Mouse (Mus musculus) NIH3T3 (cell line): ENCODE data around the gene Gab1.

Experiments
- DNase-seq: peaks from one replicate; pipeline ENCODE4 v3.0.0-alpha.2; 2012; ENCODE audit warnings: low read depth

Gab1 gene

GRCm38 (mm10) chr8:80880196-80881106 is at the start of gene Gab1:
Gene Gab1, minus strand, starts transcription at chr8:80880519.
- DNase-seq, result peak; percentile 95

GRCm38 (mm10) chr8:80928770-80929169 is 48.5 kb upstream of the Gab1 start:
- DNase-seq, result peak; percentile 36

DNA sequence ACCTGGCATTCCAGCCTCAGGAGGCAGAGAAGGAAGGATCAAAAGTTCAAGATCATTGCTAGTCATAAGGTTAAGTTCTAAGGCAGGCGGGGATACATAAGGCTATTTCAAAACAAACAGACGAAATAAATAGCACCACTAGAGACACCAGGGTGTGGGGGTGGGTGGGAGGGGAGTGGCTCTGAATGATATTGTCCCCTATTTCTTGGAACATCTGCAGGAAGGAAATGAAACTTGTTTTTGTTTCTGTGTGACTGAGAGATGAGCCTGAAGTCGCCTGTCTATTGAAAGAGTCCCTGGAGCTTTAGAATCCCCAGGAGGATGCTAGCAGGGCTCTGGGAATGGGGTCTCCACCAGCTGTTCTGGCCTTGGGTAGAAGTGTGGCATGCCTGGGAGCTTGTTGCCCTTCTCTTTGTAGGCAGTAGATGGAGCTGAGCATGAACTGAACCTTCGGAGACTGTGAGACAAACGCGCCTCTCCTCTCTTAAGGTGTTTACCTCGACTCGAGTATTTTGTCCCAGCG is 43.5 kb upstream of the Gab1 start:
- DNase-seq, result no peak

- DNase-seq, result peak; percentile 40
Measured at GRCm38 (mm10) chr8:80922642-80923041, 42.3 kb upstream of the Gab1 start.

GRCm38 (mm10) chr8:80919130-80919529 is 38.8 kb upstream of the Gab1 start:
- no peak for DNase-seq

DNA sequence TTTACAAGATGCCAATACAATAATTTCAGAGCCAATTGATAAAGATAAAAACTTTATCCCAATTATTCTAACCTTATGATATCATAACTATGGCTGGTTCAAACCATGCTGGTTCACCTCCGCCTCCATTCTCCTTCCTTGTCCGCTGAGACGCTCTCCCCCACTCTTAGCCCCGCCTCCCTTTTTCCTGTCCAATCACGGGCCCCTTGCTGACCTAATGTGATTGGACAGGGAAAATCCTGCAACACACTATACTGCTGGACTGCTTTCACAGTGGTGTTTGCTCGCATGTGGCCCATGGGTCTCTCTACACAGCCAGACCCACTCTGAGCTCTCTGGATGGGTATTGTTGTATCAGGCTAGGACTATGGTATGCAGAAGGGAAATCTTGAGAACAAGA is 38.2 kb upstream of the Gab1 start:
- no peak for DNase-seq

DNA sequence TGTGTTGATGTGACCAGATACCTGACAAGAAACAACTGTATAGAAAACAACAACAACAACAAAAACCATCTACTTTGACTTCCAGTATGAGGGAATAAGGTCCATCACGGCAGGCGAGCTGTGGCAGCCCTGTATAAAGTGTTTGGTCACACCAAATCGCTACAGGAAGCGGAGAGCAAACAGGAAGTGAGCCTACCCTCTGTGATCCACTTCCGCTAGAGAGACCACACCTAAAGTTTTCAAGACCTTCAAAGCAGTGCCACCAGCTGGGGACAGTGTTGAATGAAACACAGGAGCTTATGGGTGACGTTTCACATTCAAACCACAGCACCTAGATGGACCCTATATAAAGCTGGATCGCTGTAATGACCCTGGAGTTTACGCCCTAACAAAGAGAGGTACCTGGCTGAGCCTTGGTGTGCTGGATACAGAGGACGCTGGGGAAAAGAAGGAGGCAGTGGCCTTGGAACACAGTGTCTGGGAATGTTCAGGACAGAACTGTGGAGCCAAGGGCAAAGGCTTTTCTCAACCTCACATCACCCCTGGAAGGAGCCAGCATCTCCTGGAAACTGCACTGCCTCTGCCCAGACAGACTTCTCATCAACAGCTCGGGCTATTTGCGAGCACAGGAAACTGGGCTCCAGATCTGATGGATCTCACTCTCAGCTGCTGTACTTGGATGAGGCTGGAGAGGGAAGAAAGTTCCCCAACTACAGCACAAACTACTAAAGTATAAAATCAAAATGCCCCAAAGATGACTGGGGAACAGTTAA is 36.3 kb upstream of the Gab1 start:
- DNase-seq, result no peak

DNA sequence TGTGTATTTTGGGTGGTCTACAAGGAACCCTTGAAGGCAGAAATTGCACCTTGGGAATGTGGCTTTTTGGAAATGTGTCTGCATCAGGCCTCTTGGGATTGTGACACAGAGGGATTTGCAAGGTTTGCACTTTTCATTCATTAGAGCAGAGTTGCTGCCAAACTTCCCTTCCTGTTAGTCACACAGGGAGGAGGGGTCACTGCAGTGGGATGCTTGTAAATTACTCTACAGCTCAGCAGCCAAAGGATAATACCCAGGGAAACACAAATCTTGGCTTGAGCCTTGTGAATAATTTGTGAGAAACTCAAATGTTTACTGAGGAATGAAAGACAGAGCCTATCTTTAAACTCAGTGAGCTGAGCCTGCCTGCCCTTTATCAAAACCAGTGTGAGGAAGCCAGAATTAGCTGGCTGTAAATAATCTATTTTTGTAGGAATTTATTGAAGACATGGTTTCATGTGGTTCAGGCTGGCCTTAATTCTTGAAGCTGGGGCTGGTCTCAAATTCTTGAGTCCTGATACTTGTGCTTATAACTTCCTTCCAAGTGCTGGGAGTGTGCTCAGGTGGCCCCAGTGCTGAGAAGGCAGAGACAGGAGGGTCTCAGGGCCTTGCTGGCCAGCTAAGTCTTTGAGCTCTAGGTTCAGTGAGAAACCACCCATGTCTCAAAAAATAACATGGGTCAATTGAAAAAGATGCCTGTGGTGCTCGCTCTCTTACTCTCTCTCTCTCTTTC is 32.9 kb upstream of the Gab1 start:
- peak; percentile 82 for DNase-seq

GRCm38 (mm10) chr8:80911400-80911799 is 31.1 kb upstream of the Gab1 start:
- no peak for DNase-seq

GRCm38 (mm10) chr8:80908262-80908907 is 28.1 kb upstream of the Gab1 start:
- no peak for DNase-seq

DNA sequence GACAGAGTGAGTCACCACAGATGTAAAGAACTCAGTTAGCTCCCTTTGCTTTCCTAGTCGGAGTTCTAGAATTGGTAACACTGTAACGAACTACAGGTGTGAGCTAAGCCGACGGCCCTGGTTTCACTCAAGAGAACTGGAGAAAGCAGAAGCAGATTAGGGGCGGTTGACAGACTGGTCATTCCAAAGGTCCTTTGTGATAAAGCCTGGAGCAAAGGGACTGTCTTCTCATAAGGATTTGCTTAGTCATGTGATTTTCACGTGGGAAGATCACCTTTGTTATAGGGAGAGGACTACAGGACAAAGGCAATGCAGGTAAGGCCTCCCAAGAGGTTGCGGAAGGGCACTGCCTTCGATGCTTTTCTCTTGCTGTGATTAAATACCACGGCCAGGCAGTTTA is 22.0 kb upstream of the Gab1 start:
- DNase-seq, result no peak

GRCm38 (mm10) chr8:80899364-80899763 is 19.0 kb upstream of the Gab1 start:
- DNase-seq, result no peak

DNA sequence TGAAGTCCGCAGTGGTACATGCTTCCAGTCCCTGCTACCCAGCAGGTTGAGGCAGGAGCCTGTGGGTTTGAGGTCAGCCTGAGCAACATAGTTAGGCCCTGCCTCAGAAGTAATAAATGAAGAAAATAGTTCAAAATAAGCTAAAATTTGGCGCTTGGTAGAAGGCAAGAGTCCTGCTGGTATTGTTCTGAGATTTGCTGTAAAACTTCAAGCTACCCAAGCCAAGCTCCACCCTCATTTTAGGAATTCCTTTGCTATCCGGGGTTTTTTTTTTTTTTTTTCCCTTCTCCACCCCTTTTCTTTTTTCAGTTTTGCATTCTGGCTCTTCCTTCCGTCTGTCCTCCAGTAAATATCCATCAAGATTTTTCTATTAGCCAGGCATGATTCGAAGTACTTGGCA is 15.7 kb upstream of the Gab1 start:
- no peak for DNase-seq

DNA sequence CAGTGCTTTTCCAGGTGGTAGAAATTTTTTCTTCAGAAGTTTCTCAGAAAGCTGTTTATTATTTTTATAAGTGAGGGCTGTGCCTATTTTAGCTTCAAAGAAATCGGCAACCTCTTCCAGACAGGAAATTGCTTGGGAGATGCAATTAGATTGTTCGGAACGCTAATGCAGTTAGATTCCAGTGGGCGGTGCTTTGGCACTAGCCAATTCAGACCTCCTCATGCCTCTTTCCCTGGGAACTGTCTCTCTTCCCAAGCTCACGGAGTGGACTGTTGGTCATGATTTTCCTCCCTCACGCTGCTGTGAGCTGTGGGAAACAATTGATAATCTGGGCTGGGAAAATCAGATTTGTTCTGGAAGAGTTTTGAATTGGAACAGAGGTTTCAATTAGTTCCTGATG is 15.1 kb upstream of the Gab1 start:
- peak; percentile 24 for DNase-seq

DNA sequence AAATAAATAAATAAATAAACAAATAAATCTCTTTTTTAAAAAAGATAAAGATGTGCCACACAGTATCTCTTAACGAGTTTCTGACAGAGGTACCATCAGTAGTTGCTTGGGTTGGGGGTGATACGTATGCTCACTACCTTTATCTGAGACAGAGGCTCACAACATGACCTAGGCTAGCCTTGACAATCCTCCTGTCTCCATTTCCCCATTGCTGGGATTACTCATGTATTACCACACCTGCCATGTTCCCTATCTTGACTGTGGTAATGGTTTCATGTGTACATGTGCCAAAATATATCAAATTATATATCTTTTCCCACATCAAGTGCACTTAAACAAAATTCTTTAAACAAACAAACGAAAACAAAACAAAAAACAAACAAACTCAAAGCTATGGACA is 14.2 kb upstream of the Gab1 start:
- DNase-seq, result no peak

DNA sequence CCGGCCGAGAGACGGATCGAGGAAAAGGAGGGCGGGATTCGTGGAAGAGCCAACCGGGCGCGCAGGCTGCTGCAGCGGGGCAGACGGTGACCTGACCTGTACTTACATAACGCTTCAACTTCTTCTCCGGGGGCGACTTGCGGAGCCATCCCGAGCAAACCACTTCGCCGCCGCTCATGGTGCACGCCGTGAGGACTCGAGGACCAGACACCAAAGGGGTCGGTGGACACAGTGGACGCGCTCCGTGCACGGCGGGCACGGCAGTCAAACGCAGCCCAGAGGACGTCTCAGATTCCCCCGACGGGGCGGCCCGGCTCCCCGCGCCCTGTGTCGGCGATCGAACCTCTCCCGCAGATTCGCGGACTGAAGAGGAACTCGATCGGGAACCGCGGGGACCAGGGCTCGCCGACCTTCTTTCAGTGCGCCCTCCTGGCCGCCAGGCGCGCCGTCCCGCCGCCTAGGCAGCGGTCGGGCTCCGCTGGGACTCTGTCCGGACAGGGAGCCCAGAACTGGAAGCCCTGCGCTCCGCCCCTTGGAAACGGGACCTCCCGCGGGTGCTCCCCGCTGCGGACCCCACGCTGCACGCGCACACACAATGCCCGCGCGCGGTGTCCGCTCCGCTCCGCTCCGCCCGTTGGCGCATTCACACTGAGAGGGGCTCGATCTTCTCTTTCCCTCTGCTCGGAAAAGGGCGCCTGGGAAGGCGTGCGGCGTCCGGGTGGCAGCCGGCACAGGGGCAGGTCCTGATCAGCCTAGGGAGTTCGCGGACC is 708 bp downstream of the Gab1 start:
- peak; percentile 85 for DNase-seq

DNA sequence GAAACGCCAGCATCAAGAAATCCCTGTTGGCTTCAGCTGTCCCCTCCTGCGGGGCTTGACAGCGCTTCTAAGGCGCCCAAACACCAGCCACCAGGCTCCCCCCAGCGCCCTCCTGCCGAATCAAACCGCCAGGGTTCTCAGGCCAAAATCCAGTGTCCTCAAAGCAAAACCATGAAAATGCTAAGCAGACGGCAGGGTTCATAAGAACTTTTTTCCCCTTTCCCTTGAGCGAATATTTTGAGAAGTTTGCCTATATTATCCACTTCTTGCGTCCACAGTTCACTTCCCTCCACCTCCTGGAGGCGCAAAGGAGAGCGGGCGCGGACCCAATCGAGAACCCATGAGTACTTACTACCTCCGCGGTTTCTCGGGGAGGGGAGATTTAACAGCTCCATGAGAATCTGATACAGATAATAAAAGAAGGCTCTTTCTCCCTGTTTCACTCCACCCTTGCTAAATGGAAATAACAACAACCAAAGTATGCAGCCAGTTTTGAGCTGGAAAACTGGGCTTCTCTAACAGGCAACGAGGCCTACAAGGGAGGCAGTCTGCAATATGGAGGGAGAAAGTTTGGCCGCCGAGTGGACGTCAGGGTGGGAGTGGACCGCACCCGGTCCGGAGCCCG is 1.4 kb downstream of the Gab1 start:
- DNase-seq, result peak; percentile 81

GRCm38 (mm10) chr8:80878146-80878545 is 2.2 kb downstream of the Gab1 start:
- DNase-seq, result no peak

DNA sequence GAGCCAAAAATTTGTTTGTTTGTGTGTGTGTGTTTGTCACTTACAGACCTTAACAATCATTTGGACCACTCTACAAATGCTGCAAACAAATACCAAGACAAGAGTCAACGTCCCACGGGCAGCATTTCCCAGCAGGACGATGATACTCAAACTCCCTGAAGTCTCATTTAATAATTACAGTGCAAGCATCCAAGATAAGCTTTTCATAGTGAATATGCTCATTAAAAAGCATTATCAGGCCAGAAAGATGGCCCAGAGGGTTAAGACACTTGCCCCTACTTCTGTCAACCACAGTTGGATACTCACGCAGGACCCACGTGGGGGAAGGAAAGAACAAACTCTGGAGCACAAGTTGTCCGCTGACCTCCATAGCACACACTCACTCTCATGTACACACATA is 4.8 kb downstream of the Gab1 start:
- DNase-seq, result no peak

DNA sequence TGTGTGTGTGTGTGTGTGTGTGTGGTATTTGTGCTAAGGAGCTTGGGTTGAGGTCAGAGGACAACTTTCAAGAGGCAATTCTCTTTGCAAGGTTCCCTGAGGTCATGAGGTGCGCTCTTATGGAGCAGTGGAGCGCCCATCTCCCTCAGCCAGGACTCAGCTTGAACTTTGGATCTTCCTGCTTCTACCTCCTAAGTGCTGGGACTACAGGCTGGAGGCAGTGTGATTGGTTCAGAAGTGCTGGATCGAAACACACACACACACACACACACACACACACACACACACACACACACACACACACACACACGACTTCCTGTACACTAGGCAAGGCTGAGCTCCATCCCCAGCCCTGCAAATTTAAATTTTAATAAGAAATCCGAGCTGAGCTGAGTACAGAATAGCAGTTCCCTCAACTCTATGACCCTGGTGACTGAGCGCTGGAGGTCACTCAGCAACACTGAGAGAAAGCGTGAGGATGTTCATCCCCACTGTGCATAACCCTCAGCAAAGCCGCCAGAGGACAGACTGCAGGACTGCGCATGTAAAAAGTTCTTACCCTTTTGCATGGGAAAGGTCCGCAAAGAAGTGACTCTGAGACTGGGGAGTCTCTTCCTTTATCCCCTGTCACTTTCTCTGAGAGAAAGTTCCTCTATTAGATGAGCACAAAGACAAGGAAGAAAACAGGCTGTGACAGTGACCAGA is 6.4 kb downstream of the Gab1 start:
- DNase-seq, result no peak
